Mouse (Mus musculus): ENCODE data around the gene Zfp148. TPM values are rescaled to one million over a fixed set of nuclear protein-coding genes. Genes with fewer than 3 reads are reported as not detected.
"Not testable (repeated sequence)": the region's sequence is repeated elsewhere in the genome, so short reads cannot be mapped to it uniquely, and the experiment has no call there.

Gene Zfp148
- polyA plus RNA-seq, 1 experiment from 2014 or later, result 22.3 TPM

DNA sequence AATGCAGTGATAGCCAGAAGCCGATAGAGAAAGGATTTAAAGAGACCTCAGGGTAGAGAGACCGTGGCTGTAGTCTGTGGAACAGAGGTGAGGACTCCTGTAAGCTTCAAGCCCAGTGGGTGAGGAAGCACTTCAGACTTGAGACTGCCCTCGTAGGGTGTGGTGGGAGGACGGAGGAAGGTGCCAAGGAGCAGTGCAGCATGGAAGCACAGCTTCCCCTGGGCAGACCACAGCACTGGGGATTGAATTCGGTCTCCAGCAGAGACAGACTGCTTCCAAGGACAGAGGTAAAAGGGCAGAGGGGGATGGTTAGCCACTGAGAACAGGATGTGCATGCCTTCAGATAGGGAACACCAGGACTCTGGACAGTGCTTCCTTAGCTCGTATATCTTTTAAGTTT, 86.8 kb downstream of the Zfp148 start:
- Histone ChIP-seq H3K9ac (no peak overlapping the region), H3K36me3 (peaks cover 23% of the 10 kb centered on the region), H3K4me2 (no peak overlapping the region), H3K27ac (no peak overlapping the region), H3K27me3 (replicated peaks) (no peaks in the 10 kb centered on the region), H3K4me1 (peaks cover 3% of the 10 kb centered on the region; the same call in 1 of the 2 replicates), H3K4me3 (no peak overlapping the region), H3K9me3 (replicated peaks) (no peaks in the 10 kb centered on the region)
- 66% methylated on average over 6 of the region's 6 CpGs for WGBS (ENCODE audit: insufficient replicate concordance)
- ATAC-seq, result no peak

GRCm38 (mm10) chr16:33469973-33470372, 89.3 kb downstream of the Zfp148 start:
- Histone ChIP-seq H3K9me3 (replicated peaks) (no peaks in the 10 kb centered on the region), H3K4me2 (no peak overlapping the region), H3K4me1 (peaks cover 3% of the 10 kb centered on the region; the same call in 1 of the 2 replicates), H3K9ac (no peak overlapping the region), H3K27ac (no peak overlapping the region), H3K4me3 (no peak overlapping the region), H3K27me3 (replicated peaks) (no peaks in the 10 kb centered on the region), H3K36me3 (peaks cover 36% of the 10 kb centered on the region)
- no peak for ATAC-seq

DNA sequence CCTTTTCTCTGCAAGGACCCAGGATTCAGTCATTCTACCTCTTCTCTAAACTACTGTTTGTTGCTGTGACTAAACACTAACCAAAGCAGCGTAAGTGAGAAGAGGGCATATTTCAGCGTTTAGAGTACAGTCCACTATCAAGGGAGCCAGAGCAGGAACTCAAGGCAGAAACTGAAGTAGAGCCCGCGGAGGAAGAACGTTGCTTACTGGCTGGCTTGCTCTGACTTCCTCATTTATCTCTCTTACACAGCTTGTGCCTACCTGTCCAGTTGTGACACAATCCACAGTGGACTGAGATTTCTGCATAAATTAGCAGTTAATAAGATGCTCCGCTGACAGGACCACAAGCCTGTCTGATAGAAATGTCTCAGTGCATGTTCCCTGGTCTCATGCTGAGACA, 93.7 kb downstream of the Zfp148 start:
- H3K9me3 ChIP-seq (replicated peaks), result no peaks in the 10 kb centered on the region
- no peak for ATAC-seq
- H3K4me2 ChIP-seq, result no peak overlapping the region
- 66% methylated on average over 6 of the region's 6 CpGs for WGBS (ENCODE audit: insufficient replicate concordance)
- peaks cover 62% of the 10 kb centered on the region for H3K36me3 ChIP-seq
- no peak overlapping the region for H3K4me3 ChIP-seq
- no peaks in the 10 kb centered on the region for H3K4me1 ChIP-seq
- H3K27ac ChIP-seq, result no peak overlapping the region
- no peak overlapping the region for H3K9ac ChIP-seq
- no peaks in the 10 kb centered on the region for H3K27me3 ChIP-seq (replicated peaks)

GRCm38 (mm10) chr16:33479926-33480325, 99.3 kb downstream of the Zfp148 start:
- no peak for ATAC-seq
- no peak overlapping the region for H3K27ac ChIP-seq

GRCm38 (mm10) chr16:33481148-33481547, 100.5 kb downstream of the Zfp148 start:
- no peak overlapping the region for H3K4me3 ChIP-seq
- no peak overlapping the region for H3K27ac ChIP-seq
- H3K4me1 ChIP-seq, result no peaks in the 10 kb centered on the region
- no peaks in the 10 kb centered on the region for H3K9me3 ChIP-seq (replicated peaks)
- WGBS (ENCODE audit: insufficient replicate concordance), result 87% methylated on average over 2 of the region's 2 CpGs
- H3K27me3 ChIP-seq (replicated peaks), result no peaks in the 10 kb centered on the region
- H3K9ac ChIP-seq, result no peak overlapping the region
- ATAC-seq, result no peak
- peaks cover 63% of the 10 kb centered on the region for H3K36me3 ChIP-seq
- no peak overlapping the region for H3K4me2 ChIP-seq

More at GRCm38 (mm10) chr16:33479926-33480325, 99.3 kb downstream of the Zfp148 start:
- H3K4me3 ChIP-seq, result no peak overlapping the region
- peaks cover 66% of the 10 kb centered on the region for H3K36me3 ChIP-seq
- H3K4me1 ChIP-seq, result no peaks in the 10 kb centered on the region
- no peak overlapping the region for H3K9ac ChIP-seq
- no peaks in the 10 kb centered on the region for H3K27me3 ChIP-seq (replicated peaks)
- H3K4me2 ChIP-seq, result no peak overlapping the region
- H3K9me3 ChIP-seq (replicated peaks), result no peaks in the 10 kb centered on the region

DNA sequence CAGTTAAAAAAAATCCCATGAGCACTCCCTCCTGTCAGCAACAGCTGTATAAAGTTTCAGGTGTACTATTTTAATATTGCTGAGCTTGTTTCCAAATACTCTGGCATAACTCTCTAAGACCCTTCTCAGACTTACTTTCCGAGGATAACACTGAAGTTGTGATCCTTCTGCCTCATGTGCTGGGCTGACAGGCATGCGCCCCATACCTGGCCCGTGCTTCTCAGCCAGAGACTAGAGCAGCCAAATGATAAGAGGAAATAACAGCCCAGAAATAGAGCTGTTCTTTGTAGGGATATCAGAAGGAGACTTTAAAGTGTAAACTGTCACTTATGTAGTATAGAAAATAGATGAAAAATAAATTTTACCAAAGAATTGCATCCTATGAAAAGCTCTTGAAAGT, 101.7 kb downstream of the Zfp148 start:
- Histone ChIP-seq H3K9me3 (replicated peaks) (no peaks in the 10 kb centered on the region), H3K4me1 (no peaks in the 10 kb centered on the region), H3K27me3 (replicated peaks) (no peaks in the 10 kb centered on the region), H3K36me3 (peaks cover 54% of the 10 kb centered on the region), H3K9ac (no peak overlapping the region), H3K4me2 (no peak overlapping the region), H3K4me3 (no peak overlapping the region), H3K27ac (no peak overlapping the region)
- no peak for ATAC-seq
- 80% methylated on average over 3 of the region's 3 CpGs for WGBS (ENCODE audit: insufficient replicate concordance)

- no peak overlapping the region for H3K4me2 ChIP-seq
- H3K9me3 ChIP-seq (replicated peaks), result no peaks in the 10 kb centered on the region
- 87% methylated on average over 4 of the region's 4 CpGs for WGBS (ENCODE audit: insufficient replicate concordance)
- H3K4me1 ChIP-seq, result no peaks in the 10 kb centered on the region
- ATAC-seq, result no peak
- no peak overlapping the region for H3K27ac ChIP-seq
- H3K4me3 ChIP-seq, result no peak overlapping the region
- peaks cover 55% of the 10 kb centered on the region for H3K36me3 ChIP-seq
- H3K27me3 ChIP-seq (replicated peaks), result no peaks in the 10 kb centered on the region
- no peak overlapping the region for H3K9ac ChIP-seq
Measured at GRCm38 (mm10) chr16:33487709-33488108, 107.1 kb downstream of the Zfp148 start.

DNA sequence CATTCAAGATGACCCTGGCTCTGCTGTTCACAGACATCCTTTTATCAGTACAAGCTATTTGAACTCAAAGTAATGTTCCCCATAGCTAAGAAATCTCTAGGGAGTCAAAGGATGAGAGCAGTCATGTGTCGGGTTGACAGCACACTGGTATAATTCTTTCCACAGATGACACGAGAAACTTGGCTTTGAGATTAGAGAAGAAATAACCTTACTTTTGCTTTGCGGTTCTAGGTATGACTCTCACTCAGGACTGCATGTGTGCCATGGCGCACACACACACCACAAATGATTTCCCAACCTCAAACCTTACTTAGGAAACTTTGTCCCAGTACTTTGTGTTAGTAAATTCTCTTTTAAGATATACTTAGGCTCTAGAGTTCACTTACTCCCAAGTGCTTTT, 113.7 kb downstream of the Zfp148 start:
- Histone ChIP-seq H3K27me3 (replicated peaks) (no peaks in the 10 kb centered on the region), H3K9ac (no peak overlapping the region), H3K9me3 (replicated peaks) (no peaks in the 10 kb centered on the region), H3K4me1 (no peaks in the 10 kb centered on the region), H3K4me3 (no peak overlapping the region), H3K4me2 (no peak overlapping the region), H3K27ac (no peak overlapping the region), H3K36me3 (peaks cover 59% of the 10 kb centered on the region)
- 84% methylated on average over 4 of the region's 4 CpGs for WGBS (ENCODE audit: insufficient replicate concordance)
- no peak for ATAC-seq

DNA sequence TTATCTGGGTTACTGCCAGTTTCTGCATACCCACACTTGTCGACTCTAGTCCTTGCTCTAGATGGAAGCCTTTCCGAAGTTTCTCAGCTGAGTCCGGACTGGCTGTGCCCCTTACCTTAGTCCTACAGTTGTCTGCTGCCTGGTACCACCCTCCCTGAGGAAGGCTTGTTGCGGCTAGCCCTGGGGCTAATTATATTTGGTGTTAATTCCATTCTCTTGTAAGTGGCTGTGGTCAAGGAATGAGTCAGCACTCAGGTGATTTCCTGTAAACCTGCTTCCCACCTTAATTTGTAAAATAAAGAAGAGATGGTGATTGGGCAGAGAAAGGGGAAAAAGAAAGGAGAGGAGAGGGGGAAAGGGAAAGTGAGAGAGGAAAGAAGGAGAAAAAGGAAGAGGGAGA, 127.4 kb downstream of the Zfp148 start:
- Histone ChIP-seq H3K9ac (no peak overlapping the region), H3K36me3 (peaks cover 10% of the 10 kb centered on the region; the same call in 1 of the 2 replicates), H3K9me3 (replicated peaks) (no peaks in the 10 kb centered on the region), H3K4me3 (no peak overlapping the region), H3K4me2 (no peak overlapping the region), H3K4me1 (no peaks in the 10 kb centered on the region), H3K27ac (no peak overlapping the region), H3K27me3 (replicated peaks) (no peaks in the 10 kb centered on the region)
- 74% methylated on average over 4 of the region's 4 CpGs for WGBS (ENCODE audit: insufficient replicate concordance)
- no peak for ATAC-seq

GRCm38 (mm10) chr16:33509231-33509630, 128.6 kb downstream of the Zfp148 start:
- not testable (repeated sequence) for H3K4me2 ChIP-seq; H3K27ac ChIP-seq; H3K4me3 ChIP-seq; H3K9ac ChIP-seq; H3K36me3 ChIP-seq; ATAC-seq; H3K9me3 ChIP-seq (replicated peaks); H3K4me1 ChIP-seq; H3K27me3 ChIP-seq (replicated peaks)
- 65% methylated on average over 2 of the region's 2 CpGs for WGBS (ENCODE audit: insufficient replicate concordance)

DNA sequence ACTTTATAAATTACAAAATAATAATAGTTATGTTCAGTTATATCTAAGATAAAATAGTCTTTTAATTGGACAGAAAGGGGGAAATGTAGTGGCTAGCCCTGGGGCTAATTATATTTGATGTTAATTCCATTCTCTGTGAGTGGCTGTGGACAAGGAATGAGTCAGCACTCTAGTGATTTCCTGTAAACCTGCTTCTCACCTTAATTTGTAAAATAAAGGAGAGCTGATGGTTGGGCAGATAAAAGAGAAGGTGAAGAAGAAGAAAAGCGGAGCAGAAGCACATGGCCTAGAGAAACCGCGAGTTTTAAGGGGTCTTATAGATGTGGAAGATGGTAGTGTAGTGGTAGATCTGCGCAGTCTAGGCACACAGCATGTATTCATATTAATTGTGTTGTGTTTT, 130.2 kb downstream of the Zfp148 start:
- not testable (repeated sequence) for H3K36me3 ChIP-seq; H3K27me3 ChIP-seq (replicated peaks); ATAC-seq; H3K4me1 ChIP-seq; H3K9me3 ChIP-seq (replicated peaks); H3K4me3 ChIP-seq; H3K27ac ChIP-seq; H3K4me2 ChIP-seq; H3K9ac ChIP-seq
- 85% methylated on average over 4 of the region's 4 CpGs for WGBS (ENCODE audit: insufficient replicate concordance)

DNA sequence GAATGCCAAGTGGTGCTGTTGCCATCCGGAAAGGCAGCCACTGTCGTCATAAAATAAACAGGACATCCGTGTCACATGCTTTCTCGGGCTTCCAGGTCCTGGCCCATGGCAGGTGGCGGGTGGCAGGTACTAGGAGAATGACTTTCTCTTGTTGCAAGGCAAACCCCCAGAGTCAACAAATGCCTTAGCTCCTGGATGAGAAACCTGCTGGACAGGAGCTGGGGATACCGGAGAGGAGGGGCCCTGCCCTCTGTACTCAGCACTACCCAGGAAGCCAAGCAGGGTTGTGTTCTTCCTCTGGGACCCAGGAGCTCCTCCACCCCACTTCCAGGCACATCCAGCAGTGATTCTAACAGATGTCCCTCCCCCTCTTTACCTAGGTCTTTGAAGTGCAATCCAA, 131.9 kb downstream of the Zfp148 start:
- no peak overlapping the region for H3K27ac ChIP-seq
- peaks cover 6% of the 10 kb centered on the region; the same call in 1 of the 2 replicates for H3K4me1 ChIP-seq
- WGBS (ENCODE audit: insufficient replicate concordance), result 57% methylated on average over 6 of the region's 6 CpGs
- H3K9ac ChIP-seq, result no peak overlapping the region
- H3K4me2 ChIP-seq, result no peak overlapping the region
- no peaks in the 10 kb centered on the region for H3K9me3 ChIP-seq (replicated peaks)
- H3K27me3 ChIP-seq (replicated peaks), result peaks cover 11% of the 10 kb centered on the region
- no peaks in the 10 kb centered on the region for H3K36me3 ChIP-seq
- no peak overlapping the region for H3K4me3 ChIP-seq
- ATAC-seq, result no peak

- Histone ChIP-seq H3K4me3 (peak within 1 kb of the TSS; percentile 27; the same call in 1 of the 2 replicates), H3K36me3 (no peaks in the 10 kb centered on the region), H3K27me3 (replicated peaks) (peaks cover 21% of the 10 kb centered on the region), H3K4me1 (peaks cover 8% of the 10 kb centered on the region; the same call in 1 of the 2 replicates), H3K9me3 (replicated peaks) (no peaks in the 10 kb centered on the region), H3K27ac (no peak within 1 kb of the TSS), H3K9ac (no peak within 1 kb of the TSS), H3K4me2 (peak within 1 kb of the TSS; percentile 62)
- ATAC-seq, result no peak
- 10% methylated on average over 26 of the region's 27 CpGs for WGBS (ENCODE audit: insufficient replicate concordance)
Measured at GRCm38 (mm10) chr16:33516807-33517565, 136.3 kb downstream of the Zfp148 start, which contains the start of gene Slc12a8. Gene Slc12a8, plus strand, starts transcription at chr16:33517328.

Measured in liver, embryonic 12.5 days (tissue).